Mouse (Mus musculus) embryo, embryonic 11 days (tissue): ENCODE measurements around the gene Fn3k.

Experiments used
- DNase-seq: peaks from one replicate; pipeline ENCODE4 v3.0.0-alpha.2; 2015

Gene Fn3k

GRCm38 (mm10) chr11:121434156-121435155 lies at the start of gene Fn3k:
Gene Fn3k, plus strand, starts transcription at chr11:121434913.
- peak; percentile 81 for DNase-seq

GRCm38 (mm10) chr11:121387750-121388553 lies 46.8 kb upstream of the Fn3k start, which contains the start of gene Rab40b:
Gene Rab40b, minus strand, starts transcription at chr11:121388251.
- peak; percentile 99 for DNase-seq

- no peak for DNase-seq
Observed at GRCm38 (mm10) chr11:121388554-121388945, 46.2 kb upstream of the Fn3k start.

GRCm38 (mm10) chr11:121390793-121391192 lies 43.9 kb upstream of the Fn3k start:
- no peak for DNase-seq

GRCm38 (mm10) chr11:121392405-121392804 lies 42.3 kb upstream of the Fn3k start:
- DNase-seq: no peak

GRCm38 (mm10) chr11:121407366-121408155 lies 27.2 kb upstream of the Fn3k start:
- no peak for DNase-seq

- no peak for DNase-seq
Observed at GRCm38 (mm10) chr11:121414762-121415161, 20.0 kb upstream of the Fn3k start.

GRCm38 (mm10) chr11:121415351-121415750 lies 19.4 kb upstream of the Fn3k start:
- no peak for DNase-seq

GRCm38 (mm10) chr11:121417971-121418370 lies 16.7 kb upstream of the Fn3k start:
- no peak for DNase-seq

- no peak for DNase-seq
Observed at GRCm38 (mm10) chr11:121418932-121419331, 15.8 kb upstream of the Fn3k start.

GRCm38 (mm10) chr11:121420379-121420778 lies 14.3 kb upstream of the Fn3k start:
- DNase-seq: no peak

- DNase-seq: peak; percentile 98
Observed at GRCm38 (mm10) chr11:121420830-121421552, 13.7 kb upstream of the Fn3k start, which contains the start of gene Fn3krp. Gene Fn3krp, plus strand, starts transcription at chr11:121421401.

- DNase-seq: no peak
Observed at GRCm38 (mm10) chr11:121421553-121422173, 13.1 kb upstream of the Fn3k start.

- DNase-seq: no peak
Observed at GRCm38 (mm10) chr11:121433397-121433796, 1.3 kb upstream of the Fn3k start.

- DNase-seq: no peak
Observed at GRCm38 (mm10) chr11:121437236-121437635, 2.5 kb downstream of the Fn3k start.

- no peak for DNase-seq
Observed at GRCm38 (mm10) chr11:121439686-121440292, 5.1 kb downstream of the Fn3k start.

GRCm38 (mm10) chr11:121441653-121442052 lies 6.9 kb downstream of the Fn3k start:
- DNase-seq: no peak

- DNase-seq: no peak
Observed at GRCm38 (mm10) chr11:121442076-121442475, 7.4 kb downstream of the Fn3k start.

GRCm38 (mm10) chr11:121451216-121451726 lies 16.6 kb downstream of the Fn3k start:
- no peak for DNase-seq

GRCm38 (mm10) chr11:121451753-121452635 lies 17.3 kb downstream of the Fn3k start, which contains the start of gene Tbcd:
Gene Tbcd, plus strand, starts transcription at chr11:121451949.
- peak; percentile 93 for DNase-seq
